Mouse (Mus musculus) left cerebral cortex, adult 2 months (tissue): Measurements from ENCODE around the gene Htr5b. TPM values are rescaled to one million over a fixed set of nuclear protein-coding genes. Genes with fewer than 3 reads are reported as not detected.

ENCODE experiments used
- DNase-seq, 2 experiments: peaks; one replicate each; pipeline ENCODE4 v3.0.0; 2021 to 2022; ENCODE audit warnings: low spot score in 2 of 2, mixed read lengths in 1 of 2; ENCODE audit errors: extremely low spot score in 1 of 2
- H3K27ac ChIP-seq: fragments of 200-600 bp; 2 replicates; pipeline ENCODE4 v1.8.1; 2022
- H3K4me3 ChIP-seq: fragments of 200-600 bp; 2 replicates; pipeline ENCODE4 v1.8.1; 2022
- CTCF ChIP-seq: fragments of 200-600 bp; IDR thresholded peaks from 2 replicates; pipeline ENCODE4 v1.8.1; 2022; ENCODE audit warnings: antibody characterized with exemption, mild to moderate bottlenecking, moderate library complexity
- intact Hi-C: fragments of 180-260 bp; cut with DNase I; formaldehyde crosslinking; loops from one replicate; pipeline ENCODE4 v1.15.1; 2025
- total RNA-seq, 2 experiments: library from RNA; stranded (reverse); gene quantifications; 2 replicates each; pipeline ENCODE4 v1.2.3; 2021

Gene Htr5b
- total RNA-seq, 2 experiments from 2014 or later: 2.1 to 3.2 TPM

DNA sequence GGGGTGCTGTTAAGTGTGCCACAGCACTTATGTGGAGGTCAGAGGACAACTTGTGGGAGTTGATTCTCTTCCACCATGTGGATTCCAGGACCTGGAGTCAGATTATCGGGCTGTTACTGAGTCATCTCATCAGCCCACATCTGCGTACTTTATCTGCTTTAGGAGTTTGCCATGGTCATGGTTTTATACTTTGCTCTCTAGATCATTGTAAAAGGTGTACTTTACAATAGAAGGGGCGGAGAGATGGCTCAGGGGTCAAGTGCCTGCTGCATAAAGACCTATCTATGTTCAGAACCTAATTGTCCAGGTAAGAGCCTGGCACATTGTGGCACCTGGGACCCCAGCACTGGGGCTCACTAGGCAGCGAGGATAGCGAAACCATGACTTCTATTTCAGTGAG is 48.9 kb downstream of the Htr5b start:
- DNase-seq: no peak
- no peak overlapping the region for H3K4me3 ChIP-seq
- intact Hi-C loops: no loop called here
- TF ChIP-seq CTCF: no peak
- no peak overlapping the region for H3K27ac ChIP-seq

- DNase-seq: peak in 1 of 2 experiments; percentile 31
- no peak for TF ChIP-seq CTCF
- Histone ChIP-seq H3K4me3 (no peak overlapping the region), H3K27ac (no peak overlapping the region)
- intact Hi-C loops: no loop called here
These were observed 49.8 kb downstream of the Htr5b start for GRCm38 (mm10) chr1:121478284-121478980.

- no peak overlapping the region for H3K27ac ChIP-seq
- DNase-seq: no peak
These were observed 50.5 kb downstream of the Htr5b start for GRCm38 (mm10) chr1:121477716-121478115.

GRCm38 (mm10) chr1:121471503-121471902 is 56.8 kb downstream of the Htr5b start:
- TF ChIP-seq CTCF: no peak
- no peak for DNase-seq
- intact Hi-C loops: no loop called here

More at GRCm38 (mm10) chr1:121477716-121478115, 50.5 kb downstream of the Htr5b start:
- no peak overlapping the region for H3K4me3 ChIP-seq
- no peak for TF ChIP-seq CTCF
- intact Hi-C loops: no loop called here

GRCm38 (mm10) chr1:121468271-121468670 is 60.0 kb downstream of the Htr5b start:
- DNase-seq: no peak
- TF ChIP-seq CTCF: no peak
- Histone ChIP-seq H3K27ac (no peak overlapping the region), H3K4me3 (no peak overlapping the region)
- intact Hi-C loops: no loop called here

More at GRCm38 (mm10) chr1:121471503-121471902, 56.8 kb downstream of the Htr5b start:
- Histone ChIP-seq H3K4me3 (no peak overlapping the region), H3K27ac (no peak overlapping the region)

DNA sequence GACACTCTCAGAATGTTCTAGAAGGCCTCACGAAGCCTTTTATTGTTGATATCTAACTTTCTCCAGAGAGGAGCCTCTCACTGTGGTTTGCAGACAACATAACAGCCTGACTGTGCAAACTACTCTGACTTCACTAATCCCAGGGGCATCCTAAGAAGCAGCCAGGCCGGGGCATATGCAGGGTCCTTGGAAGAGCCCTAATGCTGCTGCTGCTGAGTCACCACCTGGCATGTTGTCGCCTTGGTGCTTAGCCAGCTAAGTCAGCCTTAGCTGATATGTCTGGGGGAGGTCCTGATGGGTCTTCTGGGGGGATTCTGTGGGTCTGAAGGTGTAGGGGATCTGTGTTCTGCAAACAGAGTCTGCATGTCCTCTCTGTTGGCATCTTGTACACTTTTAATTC is 62.0 kb downstream of the Htr5b start:
- TF ChIP-seq CTCF: no peak
- H3K4me3 ChIP-seq: no peak overlapping the region
- no peak for DNase-seq
- no peak overlapping the region for H3K27ac ChIP-seq
- intact Hi-C loops: no loop called here

DNA sequence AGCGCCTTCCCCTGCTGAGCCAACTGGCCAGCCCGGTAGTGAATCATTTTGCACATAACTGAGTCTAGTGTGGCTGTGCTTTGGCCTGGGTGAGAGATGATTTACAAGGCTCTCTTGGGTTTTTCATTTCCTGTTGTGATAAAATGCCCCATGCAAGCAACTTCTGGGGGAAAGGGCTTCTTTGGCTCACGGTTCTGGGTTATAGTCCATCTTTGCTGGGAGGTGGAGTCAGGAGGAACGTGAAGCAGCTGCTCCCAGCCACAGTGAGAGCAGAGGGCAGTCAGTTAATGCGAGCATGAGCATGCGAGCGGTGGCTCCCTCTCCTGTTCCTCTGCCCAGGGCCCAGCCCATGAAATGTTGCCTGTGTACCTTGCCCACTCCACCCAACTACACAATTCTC is 64.5 kb downstream of the Htr5b start:
- intact Hi-C loops: loop anchor here (2.0 kb wide), 1 partner anchor 23 kb away; no protein-coding TSS in a partner anchor
- TF ChIP-seq CTCF: no peak
- no peak overlapping the region for H3K4me3 ChIP-seq
- no peak for DNase-seq
- H3K27ac ChIP-seq: no peak overlapping the region

DNA sequence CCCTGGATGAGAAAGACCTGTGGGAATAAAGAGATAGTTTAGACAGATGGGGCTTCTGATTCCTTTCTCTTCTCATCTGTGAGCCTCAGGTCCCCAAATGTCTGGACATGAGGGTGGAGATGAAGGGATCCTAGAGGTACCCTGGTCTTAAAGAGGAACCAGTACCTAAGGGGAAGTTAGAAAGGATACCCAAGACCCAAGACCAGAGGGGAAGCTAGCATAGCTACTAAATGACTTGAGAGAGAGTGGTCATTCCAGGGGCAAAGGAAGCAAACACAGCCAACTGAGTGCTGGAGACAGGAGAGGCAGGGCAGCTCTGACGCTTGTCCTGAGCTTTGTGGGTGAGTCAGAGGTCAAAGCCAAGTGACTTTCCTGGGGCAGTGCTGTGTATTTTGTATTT is 65.6 kb downstream of the Htr5b start:
- DNase-seq: no peak
- no peak for TF ChIP-seq CTCF
- H3K4me3 ChIP-seq: no peak overlapping the region
- intact Hi-C loops: no loop called here
- H3K27ac ChIP-seq: no peak overlapping the region

DNA sequence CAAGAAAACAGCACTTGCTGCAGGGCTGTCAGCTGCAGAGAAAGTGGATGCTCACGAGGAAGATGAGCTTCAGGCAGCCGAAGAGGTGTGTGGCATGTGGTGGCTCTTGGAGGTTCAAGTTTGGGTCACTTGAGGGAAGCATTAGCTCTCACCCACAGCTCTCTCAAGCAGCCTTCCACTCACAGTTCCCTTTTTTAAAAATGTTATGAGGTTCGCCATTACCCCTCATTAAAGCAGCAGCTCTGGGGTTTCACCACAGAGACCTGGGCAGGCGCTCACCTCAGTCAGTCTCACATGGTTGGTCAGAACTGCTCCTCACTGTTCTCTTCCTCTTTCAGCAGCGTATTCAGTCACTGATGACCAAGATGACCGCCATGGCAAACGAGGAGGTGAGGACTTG is 66.4 kb downstream of the Htr5b start:
- intact Hi-C loops: no loop called here
- Histone ChIP-seq H3K4me3 (no peak overlapping the region), H3K27ac (no peak overlapping the region)
- DNase-seq: no peak
- TF ChIP-seq CTCF: no peak

DNA sequence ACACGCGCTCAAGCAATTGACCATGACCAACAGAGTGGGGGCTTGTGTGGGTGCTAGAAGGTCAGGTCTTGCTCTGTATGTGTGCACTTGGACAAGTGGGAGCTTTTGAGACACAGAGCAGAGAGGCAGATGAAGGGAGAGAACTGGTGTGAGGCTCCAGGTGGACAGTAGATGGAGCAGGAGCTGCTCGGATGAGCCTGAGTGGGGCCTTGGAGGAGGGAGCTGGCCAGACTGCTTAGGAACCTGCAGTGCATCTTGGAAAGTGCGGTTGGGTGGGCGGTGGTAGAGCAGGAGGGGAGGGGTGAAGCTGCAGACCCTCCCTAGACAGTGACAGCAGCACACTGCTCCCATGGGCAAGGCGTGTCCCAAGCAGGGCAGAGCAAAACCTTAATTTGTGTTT is 68.2 kb downstream of the Htr5b start:
- H3K4me3 ChIP-seq: no peak overlapping the region
- no peak overlapping the region for H3K27ac ChIP-seq
- DNase-seq: no peak
- intact Hi-C loops: no loop called here
- peak; percentile 33 for TF ChIP-seq CTCF

Other genes with a start within 250 kb of the Htr5b start
- 10 to 100 TPM; 64.7 to 65.7 TPM for gene Insig2, start 195.9 kb downstream of the Htr5b start, total RNA-seq
- 10 to 100 TPM; 23.4 to 28.5 TPM for gene Ccdc93, start 97.4 kb downstream of the Htr5b start, total RNA-seq
- 10 to 100 TPM; 25.9 to 27.8 TPM for gene Ddx18, start 39.5 kb upstream of the Htr5b start, total RNA-seq